Mouse (Mus musculus): ENCODE measurements around the gene Pla2r1.

Gene Pla2r1

GRCm38 (mm10) chr2:60405431-60405830 is 147.7 kb downstream of the Pla2r1 start:
- no peak for DNase-seq (ENCODE audit: low spot score)

GRCm38 (mm10) chr2:60404763-60405162 is 148.3 kb downstream of the Pla2r1 start:
- no peak for DNase-seq (ENCODE audit: low spot score)

GRCm38 (mm10) chr2:60401694-60402093 is 151.4 kb downstream of the Pla2r1 start:
- no peak for DNase-seq (ENCODE audit: low spot score)

- no peak for DNase-seq (ENCODE audit: low spot score)
Measured at GRCm38 (mm10) chr2:60393786-60394185, 159.3 kb downstream of the Pla2r1 start.

GRCm38 (mm10) chr2:60392286-60392685 is 160.8 kb downstream of the Pla2r1 start:
- no peak for DNase-seq (ENCODE audit: low spot score)

- DNase-seq (ENCODE audit: low spot score) = no peak
Measured at GRCm38 (mm10) chr2:60387363-60387762, 165.7 kb downstream of the Pla2r1 start.

GRCm38 (mm10) chr2:60386835-60387234 is 166.3 kb downstream of the Pla2r1 start:
- no peak for DNase-seq (ENCODE audit: low spot score)

GRCm38 (mm10) chr2:60384763-60385085 is 168.4 kb downstream of the Pla2r1 start:
- DNase-seq (ENCODE audit: low spot score) = no peak

- peak; percentile 32 for DNase-seq (ENCODE audit: low spot score)
Measured at GRCm38 (mm10) chr2:60384083-60384762, 168.9 kb downstream of the Pla2r1 start.

GRCm38 (mm10) chr2:60382858-60383669 is 170.0 kb downstream of the Pla2r1 start, which contains the start of gene Ly75:
Gene Ly75, minus strand, starts transcription at chr2:60383303.
- DNase-seq (ENCODE audit: low spot score) = peak; percentile 89

GRCm38 (mm10) chr2:60382346-60382745 is 170.8 kb downstream of the Pla2r1 start:
- DNase-seq (ENCODE audit: low spot score) = no peak

- no peak for DNase-seq (ENCODE audit: low spot score)
Measured at GRCm38 (mm10) chr2:60377260-60377659, 175.8 kb downstream of the Pla2r1 start.

GRCm38 (mm10) chr2:60375608-60376107 is 177.4 kb downstream of the Pla2r1 start:
- DNase-seq (ENCODE audit: low spot score) = no peak

- DNase-seq (ENCODE audit: low spot score) = no peak
Measured at GRCm38 (mm10) chr2:60375126-60375525, 178.0 kb downstream of the Pla2r1 start.

GRCm38 (mm10) chr2:60370188-60370587 is 182.9 kb downstream of the Pla2r1 start:
- no peak for DNase-seq (ENCODE audit: low spot score)

- no peak for DNase-seq (ENCODE audit: low spot score)
Measured at GRCm38 (mm10) chr2:60369454-60369853, 183.7 kb downstream of the Pla2r1 start.

- DNase-seq (ENCODE audit: low spot score) = no peak
Measured at GRCm38 (mm10) chr2:60367871-60368270, 185.2 kb downstream of the Pla2r1 start.
